Mouse (Mus musculus) CH12.LX (cell line): Measurements from ENCODE around the gene Slc35e1. TPM values are rescaled to one million over a fixed set of nuclear protein-coding genes. Genes with fewer than 3 reads are reported as not detected.

Experiments
- DNase-seq: peaks from one replicate; pipeline ENCODE4 v3.0.0-alpha.2; 2013; ENCODE audit errors: extremely low read depth
- H3K27ac ChIP-seq: 2 replicates; pipeline ENCODE4 v1.5.1; 2012; ENCODE audit warnings: low read depth, mild to moderate bottlenecking, control low read depth, moderate library complexity; ENCODE audit not compliant: insufficient read depth
- H3K27me3 ChIP-seq: replicated peaks from 2 replicates; pipeline ENCODE3; 2012; ENCODE audit warnings: inconsistent platforms
- H3K36me3 ChIP-seq, 2 experiments: replicated peaks in 1 of 2; 2 replicates each; pipeline versions ENCODE3 to v1.6.1; 2012; ENCODE audit warnings: inconsistent platforms in 1 of 2, low read length in 1 of 2, mild to moderate bottlenecking in 1 of 2, mixed read lengths in 1 of 2, moderate library complexity in 1 of 2; ENCODE audit not compliant: control insufficient read depth in 1 of 2, insufficient read depth in 1 of 2
- H3K4me1 ChIP-seq, 2 experiments: 2 replicates each; pipeline ENCODE4 v1.6.1; 2012; ENCODE audit warnings: inconsistent platforms in 1 of 2, moderate library complexity in 1 of 2; ENCODE audit not compliant: insufficient read depth in 2 of 2, control insufficient read depth in 1 of 2
- H3K4me2 ChIP-seq: 2 replicates; pipeline ENCODE4 v1.6.1; 2012; ENCODE audit warnings: low read depth, mild to moderate bottlenecking, control low read depth; ENCODE audit not compliant: poor library complexity, insufficient read depth, severe bottlenecking
- H3K4me3 ChIP-seq, 3 experiments: fragments of 150-350 bp in 1 of 3; sonication (generic) in 1 of 3; replicated peaks in 1 of 3; 2 replicates each; pipeline versions ENCODE3 to v1.5.1; 2011 to 2012; ENCODE audit warnings: low read depth in 2 of 3, low read length in 2 of 3, mild to moderate bottlenecking in 2 of 3, moderate library complexity in 2 of 3, control low read depth in 1 of 3, improper control_type of control experiment in 1 of 3, inconsistent platforms in 1 of 3, mixed read lengths in 1 of 3; ENCODE audit not compliant: poor library complexity in 1 of 3
- H3K79me2 ChIP-seq: replicated peaks from 2 replicates; pipeline ENCODE4 v1.6.1; 2012; ENCODE audit warnings: mild to moderate bottlenecking, moderate library complexity; ENCODE audit not compliant: control insufficient read depth, poor library complexity, insufficient read depth, severe bottlenecking; ENCODE audit errors: extremely low read depth
- H3K9ac ChIP-seq: 2 replicates; pipeline ENCODE4 v1.6.1; 2012; ENCODE audit warnings: low read depth, mild to moderate bottlenecking, control low read depth, moderate library complexity; ENCODE audit not compliant: insufficient read depth
- H3K9me3 ChIP-seq: replicated peaks from 2 replicates; pipeline ENCODE3; 2012; ENCODE audit warnings: low read length, inconsistent platforms, mixed read lengths
- CHD1 ChIP-seq: IDR thresholded peaks from 2 replicates; pipeline ENCODE4 v1.6.1; 2012; ENCODE audit warnings: low read depth, low read length, improper control_type of control experiment, inconsistent platforms
- CTCF ChIP-seq, 2 experiments: IDR thresholded peaks in 1 of 2; conservative IDR thresholded peaks in 1 of 2; 2 replicates each; pipeline ENCODE4 v1.5.1; 2011 to 2012; ENCODE audit warnings: low read depth in 2 of 2, low read length in 2 of 2, improper control_type of control experiment in 1 of 2, inconsistent platforms in 1 of 2, mild to moderate bottlenecking in 1 of 2, moderate library complexity in 1 of 2
- E2F4 ChIP-seq: IDR thresholded peaks from 2 replicates; pipeline ENCODE4 v1.6.1; 2011; ENCODE audit warnings: low read depth, low read length, improper control_type of control experiment; ENCODE audit not compliant: insufficient replicate concordance
- EP300 ChIP-seq: IDR thresholded peaks from 2 replicates; pipeline ENCODE4 v1.6.1; 2011; ENCODE audit warnings: low read length, improper control_type of control experiment
- IRF4 ChIP-seq: IDR thresholded peaks from 2 replicates; pipeline ENCODE4 v1.6.1; 2014; ENCODE audit warnings: low read depth, mild to moderate bottlenecking, inconsistent platforms, low read length, improper control_type of control experiment
- KAT2A ChIP-seq: IDR thresholded peaks from 2 replicates; pipeline ENCODE4 v1.6.1; 2012; ENCODE audit warnings: low read length, improper control_type of control experiment, inconsistent platforms; ENCODE audit not compliant: insufficient replicate concordance
- MAX ChIP-seq: IDR thresholded peaks from 2 replicates; pipeline ENCODE4 v1.6.1; 2011; ENCODE audit warnings: low read length, improper control_type of control experiment
- MAZ ChIP-seq: IDR thresholded peaks from 2 replicates; pipeline ENCODE4 v1.6.1; 2012; ENCODE audit warnings: low read depth, mild to moderate bottlenecking, inconsistent platforms, low read length, improper control_type of control experiment, moderate library complexity
- MXI1 ChIP-seq: IDR thresholded peaks from 2 replicates; pipeline ENCODE4 v1.6.1; 2011; ENCODE audit warnings: mild to moderate bottlenecking, low read depth, low read length, improper control_type of control experiment
- MYC ChIP-seq: IDR thresholded peaks from 2 replicates; pipeline ENCODE4 v1.6.1; 2011; ENCODE audit warnings: low read depth, mild to moderate bottlenecking, improper control_type of control experiment, low read length
- NRF1 ChIP-seq: IDR thresholded peaks from 2 replicates; pipeline ENCODE4 v1.6.1; 2014; ENCODE audit warnings: low read depth, mild to moderate bottlenecking, inconsistent platforms, low read length, improper control_type of control experiment, moderate library complexity
- PAX5 ChIP-seq: IDR thresholded peaks from 2 replicates; pipeline ENCODE4 v1.6.1; 2012; ENCODE audit warnings: low read length, inconsistent platforms, mixed read lengths
- SIN3A ChIP-seq: IDR thresholded peaks from 2 replicates; pipeline ENCODE4 v1.6.1; 2012; ENCODE audit warnings: low read length, improper control_type of control experiment, inconsistent platforms
- TBP ChIP-seq: conservative IDR thresholded peaks from 2 replicates; pipeline ENCODE4 v1.6.1; 2011; ENCODE audit warnings: low read depth, low read length, improper control_type of control experiment
- TCF12 ChIP-seq: IDR thresholded peaks from 2 replicates; pipeline ENCODE4 v1.6.1; 2014; ENCODE audit warnings: low read depth, mild to moderate bottlenecking, inconsistent platforms, low read length, improper control_type of control experiment
- UBTF ChIP-seq: IDR thresholded peaks from 2 replicates; pipeline ENCODE4 v1.6.1; 2012; ENCODE audit warnings: low read depth, mild to moderate bottlenecking, inconsistent platforms, low read length, improper control_type of control experiment, moderate library complexity
- USF1 ChIP-seq: IDR thresholded peaks from 2 replicates; pipeline ENCODE4 v1.6.1; 2014; ENCODE audit warnings: low read depth, mild to moderate bottlenecking, inconsistent platforms, low read length, improper control_type of control experiment
- ZKSCAN1 ChIP-seq: IDR thresholded peaks from 2 replicates; pipeline ENCODE4 v1.6.1; 2012; ENCODE audit warnings: low read depth, inconsistent platforms, low read length, improper control_type of control experiment, borderline replicate concordance
- ZMIZ1 ChIP-seq: IDR thresholded peaks from 2 replicates; pipeline ENCODE4 v1.6.1; 2012; ENCODE audit warnings: low read depth, mild to moderate bottlenecking, inconsistent platforms, low read length, improper control_type of control experiment
- ZNF384 ChIP-seq: IDR thresholded peaks from 2 replicates; pipeline ENCODE4 v1.6.1; 2012; ENCODE audit warnings: low read depth, low read length, improper control_type of control experiment, inconsistent platforms
- dilution Hi-C: fragments of 300-500 bp; cut with MboI; formaldehyde crosslinking; loops from 2 replicates; pipeline ENCODE4 v1.14.3; 2020; ENCODE audit warnings: low sequenced_read_pairs; ENCODE audit not compliant: extremely low pct_unique_long_range_greater_than_20kb, extremely low pct_ligation_motif_present
- in situ Hi-C: fragments of 300-500 bp; cut with MboI; formaldehyde crosslinking; loops from 3 replicates; pipeline ENCODE4 v1.14.3; 2019; ENCODE audit warnings: low sequenced_read_pairs, low pct_ligation_motif_present, low pct_unique_long_range_greater_than_20kb, mixed read lengths
- polyA plus RNA-seq: library from polyadenylated mRNA; unstranded; fragments of >175 nt; gene quantifications from 2 replicates; pipeline ENCODE4 v1.2.1, GENCODE M21; 2012; ENCODE audit warnings: low read depth; ENCODE audit not compliant: insufficient read length
- total RNA-seq, 2 experiments: library from RNA; depleted of rRNA; stranded (reverse); fragments of 300-350 nt in 1 of 2; fragments of >200 nt in 1 of 2; gene quantifications; 2 replicates each; pipeline ENCODE4 v1.2.3; 2012 to 2014

Slc35e1 gene
- total and polyA plus RNA-seq, 3 experiments: 19.8 to 28.7 (median 27.2) TPM

GRCm38 (mm10) chr8:72457806-72458205 is 34.6 kb downstream of the Slc35e1 start:
- Histone ChIP-seq H3K4me1 (no peaks in the 10 kb centered on the region; a peak in 1 of 4 replicates), H3K4me2 (no peak overlapping the region), H3K9ac (no peak overlapping the region), H3K79me2 (no peaks in the 10 kb centered on the region), H3K4me3 (no peak overlapping the region), H3K36me3 (peaks cover 67 to 92% of the 10 kb centered on the region in 2 experiments), H3K27me3 (no peaks in the 10 kb centered on the region), H3K9me3 (peaks cover 10% of the 10 kb centered on the region), H3K27ac (no peak overlapping the region)
- no peak for TF ChIP-seq MXI1
- no peak for TF ChIP-seq ZNF384
- no peak for TF ChIP-seq EP300
- no peak for TF ChIP-seq USF1
- no peak for TF ChIP-seq MAX
- no peak for TF ChIP-seq SIN3A
- no peak for TF ChIP-seq MAZ
- TF ChIP-seq IRF4: no peak
- TF ChIP-seq MYC: no peak
- no peak for TF ChIP-seq CTCF (conservative IDR thresholded peaks at IDR 0.05 in 1 of 2, IDR thresholded peaks at IDR 0.05 in 1 of 2; ENCODE audit: low read depth in 2 of 2, low read length in 2 of 2)
- no peak for TF ChIP-seq ZMIZ1
- no peak for TF ChIP-seq PAX5
- no peak for TF ChIP-seq TCF12
- no peak for TF ChIP-seq TBP
- no peak for TF ChIP-seq UBTF
- no peak for TF ChIP-seq NRF1
- TF ChIP-seq KAT2A: no peak
- TF ChIP-seq E2F4: no peak
- no peak for TF ChIP-seq CHD1
- TF ChIP-seq ZKSCAN1: no peak
- DNase-seq: no peak
- dilution Hi-C loops (no loop called here), in situ Hi-C loops (no loop called here)

- Histone ChIP-seq H3K4me2 (no peak overlapping the region), H3K36me3 (peaks cover 58 to 86% of the 10 kb centered on the region in 2 experiments), H3K9me3 (peaks cover 10% of the 10 kb centered on the region), H3K9ac (no peak overlapping the region), H3K4me1 (no peaks in the 10 kb centered on the region; a peak in 1 of 4 replicates), H3K79me2 (no peaks in the 10 kb centered on the region), H3K27ac (no peak overlapping the region), H3K4me3 (no peak overlapping the region), H3K27me3 (no peaks in the 10 kb centered on the region)
- dilution Hi-C loops (no loop called here), in situ Hi-C loops (no loop called here)
- DNase-seq: no peak
- no peak for TF ChIP-seq MAZ
- TF ChIP-seq, all 38 proteins: peak for 0
These were observed 37.1 kb downstream of the Slc35e1 start for GRCm38 (mm10) chr8:72455317-72455716.
